Mouse (Mus musculus) lung, embryonic 16.5 days (tissue): ENCODE results near the gene Esam. TPM values are rescaled to one million over a fixed set of nuclear protein-coding genes. Genes with fewer than 3 reads are reported as not detected.

ENCODE experiments used
- polyA plus RNA-seq: library from polyadenylated mRNA; unstranded; fragments of >200 nt; fragmentation: Nextera tagmentation; extraction: Ambion mirVana; gene quantifications from 2 replicates; pipeline ENCODE4 v1.2.1, GENCODE M21; 2015

The Esam gene
- polyA plus RNA-seq, 1 experiment from 2014 or later: 184 TPM

Other genes starting within 250 kb of the Esam start
- 7.6 TPM in 2 replicates for gene Ccdc15, start 179.6 kb upstream of the Esam start, polyA plus RNA-seq
- 0.35 and 0.40 TPM in 2 replicates for gene Hepacam, start 160.7 kb upstream of the Esam start, polyA plus RNA-seq
- 24.7 and 29.8 TPM in 2 replicates for gene Robo4, start 126.2 kb upstream of the Esam start, polyA plus RNA-seq
- 0.15 and 0.19 TPM in 2 replicates for gene Robo3, start 94.8 kb upstream of the Esam start, polyA plus RNA-seq
- gene Msantd2, start 38.8 kb upstream of the Esam start, polyA plus RNA-seq: 22.0 and 25.0 TPM in 2 replicates
- gene Vsig2, start 11.2 kb downstream of the Esam start, polyA plus RNA-seq: 40.2 and 46.8 TPM in 2 replicates
- 4.7 and 9.0 TPM in 2 replicates for gene Nrgn, start 24.8 kb downstream of the Esam start, polyA plus RNA-seq
- gene Siae, start 27.6 kb downstream of the Esam start, polyA plus RNA-seq: 14.9 and 15.3 TPM in 2 replicates
- gene Spa17, start 85.6 kb downstream of the Esam start, polyA plus RNA-seq: 11.8 and 13.8 TPM in 2 replicates
- gene Tbrg1, start 129.2 kb downstream of the Esam start, polyA plus RNA-seq: 134 and 139 TPM in 2 replicates
- 1.0 TPM in 1 of 2 replicates, not detected in the other for gene Panx3, start 141.2 kb downstream of the Esam start, polyA plus RNA-seq
- not detected in 2 replicates for gene Olfr160, start 188.2 kb downstream of the Esam start, polyA plus RNA-seq
- not detected in 2 replicates for gene Olfr874, start 217.0 kb downstream of the Esam start, polyA plus RNA-seq
- not detected in 2 replicates for gene Olfr875, start 243.8 kb downstream of the Esam start, polyA plus RNA-seq